Mouse (Mus musculus) ES-E14 (cell line): ENCODE measurements at regions not wholly inside any gene's neighbourhood (a gene's known extent, or its start where the extent isn't known, plus 50 kb on each side); places are given as distances from the start of the nearest gene placed in this dataset.

Source experiments
- MAFK ChIP-seq: IDR thresholded peaks from 2 replicates; pipeline ENCODE4 v1.6.1; 2014; ENCODE audit warnings: mild to moderate bottlenecking, low read depth, low read length, inconsistent platforms; ENCODE audit not compliant: insufficient read depth
- ZC3H11A ChIP-seq: IDR thresholded peaks from 2 replicates; pipeline ENCODE4 v1.6.1; 2012; ENCODE audit warnings: low read depth, mild to moderate bottlenecking, inconsistent platforms, low read length, borderline replicate concordance
- ZNF384 ChIP-seq: IDR thresholded peaks from 2 replicates; pipeline ENCODE4 v1.6.1; 2012; ENCODE audit warnings: low read depth, low read length, inconsistent platforms

GRCm38 (mm10) chr9:79287849-79288248 lies 430.8 kb downstream of the Col12a1 start:
- TF ChIP-seq MAFK (no peak), ZNF384 (no peak), ZC3H11A (no peak)
